In the genomic region with DNA sequence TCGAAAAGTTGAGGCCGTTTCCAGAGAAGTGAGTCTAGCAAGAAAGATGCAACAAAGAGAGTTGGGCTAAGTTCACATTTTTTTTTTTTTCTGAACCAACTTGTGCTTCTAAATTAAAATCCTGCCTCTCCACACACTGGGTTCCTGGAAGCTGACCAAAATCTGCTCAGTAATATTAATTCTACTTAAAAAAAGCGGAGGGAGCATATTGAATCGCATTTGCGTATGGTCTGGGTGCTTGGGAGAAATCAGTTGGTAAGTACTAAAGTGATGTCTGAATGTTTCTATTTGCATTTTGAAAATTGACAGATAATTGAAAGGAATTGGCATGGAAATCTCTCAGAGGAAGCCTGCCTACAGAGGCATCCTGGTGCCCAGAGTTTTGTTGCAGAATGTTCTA, we compare ENCODE assay signal across 21 mouse cellular contexts.
DNase-seq lines count a peak whose midpoint lies in the region; ATAC-seq and TF ChIP-seq lines count a peak whose summit lies in the region.
"Had no signal": no experiment of that assay in that cellular context is flagged by ENCODE, and none has a peak within 500 bp of the region (broad histone marks: within the 10 kb centered on the region; RNA-seq: fewer than 3 reads in every experiment).

No protein-coding gene starts in this region.

- no peaks in the 10 kb centered on the region for H3K27me3 ChIP-seq in hindbrain, postnatal 0 days (ENCODE audit: insufficient read depth, low read length)
- H3K27me3 ChIP-seq in hindbrain, embryonic 14.5 days (ENCODE audit: control insufficient read depth, insufficient read depth, low read length), result no peaks in the 10 kb centered on the region
- H3K27me3 ChIP-seq: hindbrain, embryonic 12.5 days had no signal

- no peaks in the 10 kb centered on the region for H3K4me1 ChIP-seq in hindbrain, postnatal 0 days (ENCODE audit: insufficient read depth, low read length)
- H3K4me1 ChIP-seq in hindbrain, embryonic 14.5 days (replicated peaks; ENCODE audit: control insufficient read depth, insufficient read depth, low read length), result peaks cover 5% of the 10 kb centered on the region; the same call in 1 of the 2 replicates
- H3K4me1 ChIP-seq: heart, embryonic 13.5 days; hindbrain, embryonic 12.5 days had no signal

- no peak for TF ChIP-seq CTCF in hindbrain, postnatal 0 days (IDR thresholded peaks at IDR 0.05; ENCODE audit: low read depth)

- no peak for ATAC-seq in hindbrain, postnatal 0 days
- ATAC-seq in hindbrain, embryonic 14.5 days (ENCODE audit: low FRiP score), result no peak
- ATAC-seq: CD4-positive, CD25-positive, alpha-beta regulatory T cell, adult 4 months had no signal

- H3K4me3 ChIP-seq in hindbrain, postnatal 0 days (ENCODE audit: low read length), result no peak overlapping the region
- H3K4me3 ChIP-seq in hindbrain, embryonic 14.5 days (replicated peaks; ENCODE audit: low read length), result no peak overlapping the region
- H3K4me3 ChIP-seq: embryonic facial prominence, embryonic 10.5 days; heart, embryonic 13.5 days; hindbrain, embryonic 12.5 days had no signal

- H3K4me2 ChIP-seq in hindbrain, postnatal 0 days (ENCODE audit: low read depth, low read length), result no peak overlapping the region
- H3K4me2 ChIP-seq in hindbrain, embryonic 14.5 days (replicated peaks), result no peak overlapping the region
- H3K4me2 ChIP-seq: heart, embryonic 13.5 days; hindbrain, embryonic 12.5 days had no signal

- no peaks in the 10 kb centered on the region for H3K36me3 ChIP-seq in hindbrain, postnatal 0 days (ENCODE audit: insufficient read depth, low read length)
- no peaks in the 10 kb centered on the region for H3K36me3 ChIP-seq in hindbrain, embryonic 14.5 days (replicated peaks; ENCODE audit: control insufficient read depth, insufficient read depth)
- H3K36me3 ChIP-seq: embryonic facial prominence, embryonic 10.5 days; G1E; heart, embryonic 13.5 days; hindbrain, embryonic 12.5 days had no signal

- H3K9me3 ChIP-seq in hindbrain, postnatal 0 days (ENCODE audit: low read length), result no peaks in the 10 kb centered on the region
- H3K9me3 ChIP-seq in hindbrain, embryonic 14.5 days (ENCODE audit: control insufficient read depth, low read length), result no peaks in the 10 kb centered on the region
- H3K9me3 ChIP-seq: embryonic facial prominence, embryonic 10.5 days; heart, embryonic 13.5 days; hindbrain, embryonic 12.5 days had no signal

- H3K9ac ChIP-seq in hindbrain, postnatal 0 days (replicated peaks; ENCODE audit: low read length), result no peak overlapping the region
- no peak overlapping the region for H3K9ac ChIP-seq in hindbrain, embryonic 14.5 days
- H3K9ac ChIP-seq: heart, embryonic 13.5 days; hindbrain, embryonic 12.5 days had no signal

- no peak overlapping the region for H3K27ac ChIP-seq in hindbrain, postnatal 0 days
- no peak overlapping the region for H3K27ac ChIP-seq in hindbrain, embryonic 14.5 days
- H3K27ac ChIP-seq: embryonic facial prominence, embryonic 10.5 days; heart, embryonic 13.5 days; hindbrain, embryonic 12.5 days had no signal

- 66% methylated on average over 5 of the region's 5 CpGs for WGBS in hindbrain, postnatal 0 days
- WGBS in hindbrain, embryonic 14.5 days, result 88% methylated on average over 5 of the region's 5 CpGs

- peak; percentile 35 to 39 for DNase-seq in cerebellum, postnatal 10 days
- DNase-seq in cerebellum, postnatal 36 days, result no peak
- peak; percentile 26 for DNase-seq in hindbrain, postnatal 0 days (ENCODE audit: low spot score)
- DNase-seq in hindbrain, embryonic 14.5 days (ENCODE audit: low spot score), result no peak
- DNase-seq in layer of hippocampus, adult 18-20 months (ENCODE audit: low spot score in 2 of 2), result peak; percentile 38 to 76
- DNase-seq in layer of hippocampus, adult 9-11 months, result peak; percentile 65
- DNase-seq in urinary bladder, adult 2 months (ENCODE audit: low spot score), result no peak
- no peak for DNase-seq in ovary, postnatal 10 days (ENCODE audit: low spot score)
- DNase-seq: adrenal gland, adult 8-10 months; adrenal gland, postnatal 36 days; B cell, adult 2 months; cerebellum, adult 11-12 months; cerebellum, adult 9-10 months; gastrocnemius, postnatal 36 days; heart, adult 11 months; heart, postnatal 4 days had no signal

Comparison
In these comparisons a context has a peak if more than half of its experiments do, and no peak if none do; other contexts are left out.
1. DNase-seq: peak in cerebellum, postnatal 10 days (2 of 2), hindbrain, postnatal 0 days (single experiment), layer of hippocampus, adult 18-20 months (2 of 2) and layer of hippocampus, adult 9-11 months (single experiment); none in cerebellum, postnatal 36 days (0 of 2), hindbrain, embryonic 14.5 days (single experiment), urinary bladder, adult 2 months (single experiment) and ovary, postnatal 10 days (single experiment).